Mouse (Mus musculus): ENCODE results near the gene C1rl. TPM values are rescaled to one million over a fixed set of nuclear protein-coding genes. Genes with fewer than 3 reads are reported as not detected.

The C1rl gene
- polyA plus RNA-seq, 1 experiment from 2014 or later: 0.15 TPM

Other genes with a start within 250 kb of the C1rl start
- gene Cd163, start 188.5 kb upstream of the C1rl start, polyA plus RNA-seq (2015; fragmentation: Nextera tagmentation; extraction: Ambion mirVana): 0.12 TPM in 2 replicates
- gene Pex5, start 78.0 kb upstream of the C1rl start, polyA plus RNA-seq (2015; fragmentation: Nextera tagmentation; extraction: Ambion mirVana): 74.9 and 78.0 TPM in 2 replicates
- 68.2 and 72.8 TPM in 2 replicates for gene Clstn3, start 28.3 kb upstream of the C1rl start, polyA plus RNA-seq (2015; fragmentation: Nextera tagmentation; extraction: Ambion mirVana)
- 0.12 TPM in 1 of 2 replicates, not detected in the other for gene C1ra, start 19.3 kb downstream of the C1rl start, polyA plus RNA-seq (2015; fragmentation: Nextera tagmentation; extraction: Ambion mirVana)
- gene C1s1, start 49.2 kb downstream of the C1rl start, polyA plus RNA-seq (2015; fragmentation: Nextera tagmentation; extraction: Ambion mirVana): 0.09 and 0.51 TPM in 2 replicates
- gene C1rb, start 77.2 kb downstream of the C1rl start, polyA plus RNA-seq (2015; fragmentation: Nextera tagmentation; extraction: Ambion mirVana): not detected in 2 replicates
- gene C1s2, start 143.0 kb downstream of the C1rl start, polyA plus RNA-seq (2015; fragmentation: Nextera tagmentation; extraction: Ambion mirVana): 0.13 TPM in 2 replicates
- gene Lpcat3, start 169.9 kb downstream of the C1rl start, polyA plus RNA-seq (2015; fragmentation: Nextera tagmentation; extraction: Ambion mirVana): 39.6 and 40.0 TPM in 2 replicates
- gene Emg1, start 219.1 kb downstream of the C1rl start, polyA plus RNA-seq (2015; fragmentation: Nextera tagmentation; extraction: Ambion mirVana): 136 and 144 TPM in 2 replicates
- 258 and 276 TPM in 2 replicates for gene Phb2, start 219.2 kb downstream of the C1rl start, polyA plus RNA-seq (2015; fragmentation: Nextera tagmentation; extraction: Ambion mirVana)
- 3.4 and 4.1 TPM in 2 replicates for gene Ptpn6, start 245.6 kb downstream of the C1rl start, polyA plus RNA-seq (2015; fragmentation: Nextera tagmentation; extraction: Ambion mirVana)
- gene Grcc10, start 248.3 kb downstream of the C1rl start, polyA plus RNA-seq (2015; fragmentation: Nextera tagmentation; extraction: Ambion mirVana): 710 and 725 TPM in 2 replicates